Mouse (Mus musculus) 416B (cell line): ENCODE measurements around the gene Zfp524.

Experiments used
- DNase-seq: peaks from one replicate; pipeline ENCODE4 v3.0.0; 2011; ENCODE audit warnings: low read depth

The Zfp524 gene

DNA sequence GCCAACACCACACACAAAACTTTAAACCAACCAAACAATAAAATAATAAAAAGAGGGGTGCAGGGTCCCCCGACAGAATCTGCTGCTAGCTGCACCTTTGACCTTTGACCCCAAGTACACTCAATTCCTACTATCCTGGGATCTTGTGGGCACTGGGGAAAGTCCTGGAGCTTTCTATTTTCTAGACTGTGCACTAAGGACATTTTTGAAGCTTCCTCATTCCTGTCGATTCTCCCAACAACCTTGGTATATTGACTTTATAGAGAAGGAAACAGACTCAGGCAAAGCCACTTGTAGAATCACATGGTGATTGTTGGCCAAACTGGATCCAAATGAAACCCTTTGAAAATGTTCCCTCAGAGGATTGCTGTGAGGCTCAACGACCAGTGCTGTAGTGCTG lies 1.8 kb downstream of the Zfp524 start:
- DNase-seq, result no peak

DNA sequence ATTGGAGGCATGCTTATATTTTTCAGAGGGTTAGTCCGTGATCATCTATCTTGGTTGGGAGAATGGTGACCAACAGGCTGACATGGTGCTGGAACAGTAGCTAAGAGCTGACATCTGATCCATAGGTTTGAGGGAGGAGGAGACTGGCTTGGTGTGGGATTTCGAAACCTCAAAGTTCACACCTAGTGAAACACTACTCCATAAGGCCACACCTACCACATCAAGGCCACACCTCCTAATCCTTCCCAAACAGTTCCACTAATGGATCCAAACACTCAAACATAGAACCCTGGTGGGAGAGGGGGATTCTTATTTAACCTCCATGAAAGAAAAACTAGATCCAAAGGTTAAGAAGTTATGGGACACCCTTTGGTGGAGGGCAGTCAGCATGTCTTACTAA lies 2.7 kb downstream of the Zfp524 start:
- peak; percentile 32 for DNase-seq

DNA sequence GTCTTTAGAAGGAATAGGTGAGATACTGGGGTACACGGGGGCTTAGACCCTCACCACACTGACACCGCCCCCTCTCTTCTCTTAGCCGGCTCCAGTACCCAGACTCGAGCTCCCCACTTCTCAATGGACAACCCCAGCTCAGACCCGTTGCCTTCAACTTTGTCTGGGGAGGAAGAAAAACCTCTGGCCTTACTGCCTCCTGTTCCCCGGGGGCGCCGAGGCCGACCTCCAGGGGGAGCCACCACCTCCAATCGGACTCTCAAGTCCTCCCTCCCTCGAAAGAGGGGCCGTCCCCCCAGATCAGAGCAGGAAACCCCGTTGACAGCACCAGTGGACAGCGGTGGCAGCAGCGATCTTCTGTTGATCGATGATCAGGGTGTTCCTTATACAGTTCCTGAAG lies 3.1 kb downstream of the Zfp524 start:
- no peak for DNase-seq

DNA sequence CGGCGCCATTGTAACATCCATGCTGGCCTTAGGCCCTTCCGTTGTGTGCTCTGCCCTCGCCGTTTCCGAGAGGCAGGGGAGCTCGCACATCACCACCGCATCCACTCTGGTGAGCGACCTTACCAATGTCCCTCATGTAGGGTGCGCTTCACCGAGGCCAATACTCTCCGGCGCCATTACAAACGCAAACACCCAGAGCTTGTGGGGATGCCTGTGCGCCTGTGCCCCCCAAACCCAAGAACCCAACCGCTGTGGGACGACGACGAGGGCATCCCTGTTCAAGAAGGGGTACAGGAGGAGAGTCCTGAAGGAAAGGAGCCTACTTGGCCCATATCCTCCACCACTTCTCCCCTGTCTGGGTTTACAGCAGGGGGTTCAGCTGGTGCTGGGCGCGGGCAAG lies 3.7 kb downstream of the Zfp524 start:
- no peak for DNase-seq

- DNase-seq, result peak; percentile 29
These were observed 5.4 kb downstream of the Zfp524 start for GRCm38 (mm10) chr7:5019576-5019975.

- DNase-seq, result peak; percentile 99
These were observed 5.9 kb downstream of the Zfp524 start, which contains the start of the genes Zfp865 and Ccdc106 for GRCm38 (mm10) chr7:5020000-5020681. Gene Zfp865, plus strand, starts transcription at chr7:5020376. Gene Ccdc106, plus strand, starts transcription at chr7:5020553.

- DNase-seq, result peak; percentile 53
These were observed 6.5 kb downstream of the Zfp524 start for GRCm38 (mm10) chr7:5020685-5021084.

DNA sequence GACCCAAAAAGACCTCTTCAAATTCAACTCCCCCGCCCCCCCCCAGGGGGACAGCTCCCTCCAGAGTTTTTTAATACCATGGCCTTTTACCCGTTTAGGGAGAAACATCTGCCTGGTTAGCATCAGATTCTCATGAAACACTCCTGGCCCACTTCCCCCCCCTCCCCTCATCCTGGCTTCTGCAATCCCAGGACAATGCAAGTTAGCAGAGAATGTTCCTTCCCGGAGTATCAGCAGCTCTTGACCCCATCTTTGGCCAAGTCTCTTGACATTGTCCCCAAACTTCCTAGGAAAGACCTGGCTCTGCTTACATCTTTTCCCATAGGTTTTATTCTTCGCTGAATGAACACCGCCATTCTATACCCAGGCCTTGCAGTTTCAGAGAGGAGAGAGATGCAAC lies 7.0 kb downstream of the Zfp524 start:
- DNase-seq, result no peak

- DNase-seq, result no peak
These were observed 15.3 kb downstream of the Zfp524 start for GRCm38 (mm10) chr7:5029543-5029942.

GRCm38 (mm10) chr7:5029946-5030345 lies 15.7 kb downstream of the Zfp524 start:
- no peak for DNase-seq

- no peak for DNase-seq
These were observed 16.5 kb downstream of the Zfp524 start for GRCm38 (mm10) chr7:5030554-5031275.

DNA sequence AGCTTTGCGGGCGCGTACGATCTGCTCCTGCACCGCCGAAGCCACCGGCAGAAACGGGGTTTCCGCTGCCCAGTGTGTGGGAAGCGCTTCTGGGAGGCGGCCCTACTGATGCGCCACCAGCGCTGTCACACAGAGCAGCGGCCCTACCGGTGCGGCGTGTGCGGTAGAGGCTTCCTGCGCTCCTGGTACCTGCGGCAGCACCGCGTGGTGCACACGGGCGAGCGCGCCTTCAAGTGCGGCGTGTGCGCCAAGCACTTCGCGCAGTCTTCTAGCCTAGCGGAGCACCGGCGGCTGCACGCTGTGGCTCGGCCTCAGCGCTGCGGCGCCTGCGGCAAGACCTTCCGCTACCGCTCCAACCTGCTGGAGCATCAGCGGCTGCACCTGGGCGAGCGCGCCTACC lies 17.3 kb downstream of the Zfp524 start:
- DNase-seq, result no peak

- DNase-seq, result no peak
These were observed 19.6 kb downstream of the Zfp524 start, which contains the start of gene 4632433K11Rik for GRCm38 (mm10) chr7:5033818-5034217. Gene 4632433K11Rik, plus strand, starts transcription at chr7:5034118.

DNA sequence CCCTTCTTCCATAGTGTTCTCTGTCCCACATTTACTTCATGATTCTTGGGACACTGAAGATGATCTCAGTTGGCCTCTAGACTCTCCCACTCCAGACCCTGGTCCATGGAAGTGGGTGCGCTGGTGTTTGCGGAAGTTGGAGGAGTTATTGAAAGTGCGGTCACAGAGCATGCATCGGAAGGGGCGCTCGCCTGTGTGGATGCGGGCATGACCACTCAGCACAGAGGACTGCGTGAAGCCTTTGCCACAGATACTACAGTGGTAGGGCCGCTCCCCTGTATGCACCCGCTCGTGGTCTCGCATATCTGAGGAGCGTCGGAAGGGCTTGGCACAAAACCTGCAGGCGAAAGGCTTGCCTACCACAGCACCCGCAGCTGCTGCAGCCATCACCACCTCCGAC lies 21.4 kb downstream of the Zfp524 start:
- no peak for DNase-seq

GRCm38 (mm10) chr7:5036136-5036535 lies 21.9 kb downstream of the Zfp524 start:
- no peak for DNase-seq

DNA sequence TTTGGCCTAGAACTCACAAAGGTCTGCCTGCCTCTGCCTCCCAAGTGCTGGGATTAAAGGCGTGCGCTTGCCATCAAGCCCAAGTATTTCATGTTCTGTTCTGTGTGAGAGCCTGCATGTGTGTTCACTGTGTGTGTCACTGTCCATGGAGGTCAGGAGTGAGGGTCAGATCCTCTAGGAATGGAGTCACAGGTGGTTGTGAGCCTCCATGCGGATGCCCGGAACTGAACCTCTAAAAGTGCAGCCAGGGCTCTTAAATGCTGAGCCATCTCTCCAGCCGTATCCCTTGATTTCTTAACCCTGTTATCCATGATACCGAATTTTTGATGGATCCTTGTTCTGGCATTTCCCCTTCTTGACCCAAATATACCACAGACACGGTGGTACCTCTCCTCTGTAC lies 22.8 kb downstream of the Zfp524 start:
- no peak for DNase-seq

GRCm38 (mm10) chr7:5037467-5037866 lies 23.3 kb downstream of the Zfp524 start:
- DNase-seq, result no peak

DNA sequence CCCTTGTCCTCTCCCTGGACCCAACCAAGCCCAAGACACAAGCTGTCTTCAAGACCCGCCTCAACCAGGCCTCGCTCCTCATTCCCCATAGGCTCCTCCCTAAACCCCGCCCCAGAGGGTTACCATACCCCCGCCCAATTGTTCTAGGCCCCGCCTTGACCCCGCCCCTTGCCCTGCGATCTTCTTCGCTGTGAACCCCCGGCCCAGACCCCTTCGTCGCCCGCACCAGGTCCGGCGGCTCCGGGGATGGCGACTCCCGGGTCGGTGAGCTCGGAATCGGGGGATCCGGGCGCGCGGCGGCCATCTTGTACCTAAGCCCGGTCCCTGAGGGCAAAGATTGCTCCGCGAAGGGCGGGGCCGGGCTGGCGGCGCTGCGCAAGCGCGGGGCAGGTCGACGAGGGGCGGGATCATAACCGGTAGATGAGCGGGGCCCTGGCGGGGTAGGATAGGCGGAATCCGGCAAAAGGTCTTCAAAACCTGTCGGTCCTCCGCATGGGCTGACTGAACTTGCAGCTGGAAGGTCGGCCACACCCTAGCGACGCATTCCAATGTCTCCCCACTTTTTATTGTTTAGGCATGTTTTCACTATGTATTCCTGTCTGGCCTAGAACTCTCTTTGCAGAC lies 24.0 kb downstream of the Zfp524 start, which contains the start of gene Zfp784:
Zfp784 (minus strand) TSS at position 338 of the 624 bp plus-strand sequence.
- DNase-seq, result peak; percentile 94

- DNase-seq, result peak; percentile 51
These were observed 24.7 kb downstream of the Zfp524 start for GRCm38 (mm10) chr7:5038940-5039339.

DNA sequence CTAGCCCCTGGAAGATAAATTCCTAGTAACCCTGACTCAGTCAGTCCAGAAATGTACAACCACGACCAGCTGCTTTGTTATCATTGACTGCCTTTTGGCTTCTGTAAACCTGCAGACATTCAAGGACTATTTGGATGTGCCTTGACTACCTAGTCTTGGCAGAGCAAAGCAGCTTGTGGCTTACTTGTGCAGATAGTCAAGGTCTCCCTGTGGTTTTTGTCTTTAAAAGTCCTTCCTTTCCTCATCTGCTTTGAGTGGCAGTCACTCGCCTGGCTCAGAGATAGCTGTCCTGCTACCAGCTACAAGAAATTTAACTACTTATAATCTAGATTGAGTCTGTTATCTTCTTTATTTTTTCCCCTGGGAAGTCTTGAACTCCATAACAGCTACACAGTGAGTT lies 30.8 kb downstream of the Zfp524 start:
- DNase-seq, result peak; percentile 79

DNA sequence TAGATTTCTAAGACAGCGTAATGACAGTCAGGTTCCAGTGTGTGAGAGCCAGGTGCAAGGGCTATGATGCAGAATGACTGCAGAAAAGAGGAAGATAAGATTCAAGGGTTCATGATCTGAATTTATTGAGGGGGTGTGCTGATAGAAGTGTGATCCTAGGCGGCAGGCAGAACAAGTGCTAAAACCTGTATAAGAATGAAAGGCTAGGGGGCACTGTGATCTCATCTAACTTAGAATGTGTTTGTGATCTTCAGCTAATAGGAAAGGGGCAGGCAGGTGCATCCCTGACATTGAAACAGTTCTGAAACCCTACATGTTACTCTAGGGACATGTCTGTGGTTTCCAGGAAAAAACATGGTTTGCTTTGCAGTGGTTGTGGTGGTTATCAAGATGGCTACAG lies 31.9 kb downstream of the Zfp524 start:
- DNase-seq, result no peak

DNA sequence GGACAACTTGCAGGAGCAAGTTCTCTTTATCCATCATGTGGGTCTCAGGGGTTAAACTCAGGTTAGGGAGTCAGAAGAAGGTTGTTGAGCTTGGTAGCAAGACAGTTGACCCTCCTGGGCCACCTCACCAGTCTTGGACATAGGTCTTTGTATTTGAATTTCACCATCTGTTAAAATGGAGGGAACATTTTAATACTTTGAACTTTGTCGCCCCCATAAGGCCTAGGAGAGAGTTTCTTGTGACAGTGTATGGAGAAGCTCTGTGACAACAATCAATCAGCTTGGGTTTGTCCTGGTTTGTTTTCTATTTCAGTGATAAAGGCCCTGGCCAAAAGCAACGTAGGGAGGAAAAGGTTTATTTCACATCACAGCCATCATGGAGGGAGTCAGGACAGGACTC lies 33.1 kb downstream of the Zfp524 start:
- peak; percentile 80 for DNase-seq
